Mouse (Mus musculus) kidney, postnatal 14 days (tissue): ENCODE data around the gene Armh3.
"Not testable (repeated sequence)": the region's sequence is repeated elsewhere in the genome, so short reads cannot be mapped to it uniquely, and the experiment has no call there.

Source experiments
- DNase-seq: peaks from one replicate; pipeline ENCODE4 v3.0.0; 2022; ENCODE audit warnings: mixed read lengths

Armh3 gene

DNA sequence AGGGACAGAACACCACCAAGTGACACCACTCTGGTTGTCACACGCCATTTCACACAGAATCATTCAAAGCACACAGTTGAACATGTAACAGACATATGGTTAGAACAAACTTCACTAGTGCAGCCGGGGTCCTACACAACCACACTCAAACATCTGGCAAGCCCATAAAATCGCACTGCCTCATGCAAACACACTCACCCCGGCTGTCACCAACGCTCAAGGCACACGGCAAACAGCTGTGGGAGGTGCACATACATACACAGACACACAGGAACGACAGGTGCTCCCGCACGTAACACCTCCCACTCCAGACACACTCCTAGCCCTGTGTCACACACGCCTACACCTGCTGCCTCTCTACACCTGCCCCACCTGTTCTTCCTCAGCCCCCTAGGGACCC, 183.1 kb downstream of the Armh3 start:
- no peak for DNase-seq

DNA sequence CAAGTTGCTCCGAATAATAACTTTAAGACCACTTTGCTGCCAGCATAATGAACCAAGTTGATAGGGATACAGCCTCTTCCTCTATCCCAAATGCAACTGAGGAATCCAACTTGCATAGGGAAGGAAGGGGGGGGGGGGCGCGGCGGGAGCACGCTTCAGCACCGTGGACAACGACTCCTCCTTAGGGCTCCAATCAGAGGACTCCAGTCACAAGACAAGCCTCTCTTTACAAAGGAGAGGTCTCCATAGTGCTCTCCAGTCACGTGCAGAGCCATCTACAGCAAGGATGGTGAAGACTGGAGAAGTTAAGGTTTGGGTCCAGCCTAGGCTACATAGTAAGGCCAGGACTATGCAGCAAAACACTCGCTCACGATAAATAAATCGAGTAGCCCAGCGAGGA, 184.5 kb downstream of the Armh3 start:
- DNase-seq: peak; percentile 38

DNA sequence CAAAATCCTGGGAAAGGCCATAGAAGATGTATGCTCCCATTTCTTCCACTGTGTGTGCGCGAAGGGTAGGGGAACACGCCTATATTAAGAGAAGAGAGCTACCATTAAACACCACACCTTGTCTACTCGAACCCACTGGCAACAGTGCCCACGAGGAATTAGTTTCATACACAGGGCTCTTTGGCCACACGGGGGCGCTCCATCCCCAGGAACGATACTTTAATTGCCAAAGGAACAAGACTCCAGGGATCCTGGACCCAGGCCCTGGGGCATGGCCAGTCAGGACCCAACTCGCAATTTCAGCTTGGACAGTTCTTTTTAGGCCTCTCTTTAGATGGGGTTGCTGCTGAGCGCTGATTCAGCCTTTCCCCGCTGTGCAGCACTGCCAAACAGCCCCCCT, 185.0 kb downstream of the Armh3 start:
- peak; percentile 89 for DNase-seq

DNA sequence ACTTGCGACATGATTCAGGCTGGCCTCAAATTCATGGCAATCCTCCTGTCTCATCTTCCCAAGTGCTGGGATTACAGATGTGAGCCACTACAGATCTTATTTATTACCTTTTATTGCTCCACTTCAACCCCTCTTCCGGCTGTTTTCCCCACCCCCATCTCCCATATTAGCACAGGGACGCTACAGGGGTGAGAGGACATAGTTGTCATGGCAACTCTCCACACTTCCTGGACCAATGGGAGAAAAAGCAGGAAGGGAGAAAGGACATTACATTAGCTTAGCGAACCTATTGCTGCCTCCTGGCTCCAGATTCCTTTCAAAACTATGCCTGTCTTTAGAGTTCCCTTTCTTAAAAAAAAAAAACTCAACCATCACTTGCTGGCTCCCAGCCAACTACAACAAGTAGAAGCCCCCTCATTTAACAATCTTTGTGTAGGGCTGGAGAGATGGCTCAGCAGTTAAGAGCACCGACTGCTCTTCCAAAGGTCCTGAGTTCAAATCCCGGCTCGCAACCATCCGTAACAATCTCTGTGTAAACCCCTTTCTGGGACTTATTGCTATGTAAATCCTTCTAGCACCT, 185.5 kb downstream of the Armh3 start:
- DNase-seq: no peak

DNA sequence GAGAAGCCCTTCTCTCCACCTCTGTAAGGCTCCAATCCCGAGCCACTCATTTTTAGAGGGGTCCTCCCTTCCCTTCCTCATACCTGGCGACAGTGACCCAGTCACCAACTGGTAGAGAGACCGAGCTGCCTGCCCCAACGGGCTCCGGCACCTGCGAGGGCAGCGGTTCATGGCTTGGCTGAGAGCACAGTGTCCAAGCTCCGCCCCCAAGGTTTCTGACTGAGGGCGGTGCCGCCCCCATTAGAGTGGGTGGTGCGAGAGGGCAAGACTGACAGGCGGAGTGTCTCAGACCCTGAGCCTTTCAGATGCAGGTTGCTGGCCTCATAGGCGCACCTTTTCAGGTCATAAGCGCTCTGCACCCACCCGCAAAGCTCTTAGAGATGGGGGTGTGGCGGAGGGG, 186.2 kb downstream of the Armh3 start:
- DNase-seq: peak; percentile 70

DNA sequence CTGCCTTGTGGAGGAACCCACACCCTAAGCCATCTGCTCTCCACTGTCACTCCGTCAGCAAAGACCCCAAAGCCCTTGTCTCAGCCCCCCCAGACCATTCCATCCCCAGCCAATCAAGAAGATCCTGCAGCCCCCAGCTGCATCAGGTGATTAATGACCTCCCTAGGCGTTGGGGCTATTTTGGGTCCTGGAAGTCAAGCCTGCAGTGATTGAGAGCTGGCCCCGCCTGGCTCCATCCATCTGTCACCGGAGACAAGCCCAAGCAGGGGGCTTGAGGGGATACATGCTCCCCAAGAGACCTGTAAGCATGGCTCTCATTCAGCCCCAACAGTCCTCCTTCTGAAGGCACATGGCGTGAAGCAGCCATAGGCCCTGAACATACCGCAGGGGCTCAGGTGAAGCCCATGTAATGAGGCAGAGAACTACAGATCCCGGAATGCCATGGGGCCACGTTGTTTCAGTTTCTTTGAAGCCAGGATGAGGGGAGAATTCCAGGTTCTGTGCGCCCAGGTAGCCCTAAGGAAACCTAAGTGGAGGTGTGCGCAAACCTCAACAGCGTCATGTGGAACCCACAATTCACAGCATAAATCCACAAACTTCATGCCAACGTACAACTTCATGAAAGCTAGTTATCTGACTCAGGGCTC, 187.1 kb downstream of the Armh3 start:
- DNase-seq: no peak

DNA sequence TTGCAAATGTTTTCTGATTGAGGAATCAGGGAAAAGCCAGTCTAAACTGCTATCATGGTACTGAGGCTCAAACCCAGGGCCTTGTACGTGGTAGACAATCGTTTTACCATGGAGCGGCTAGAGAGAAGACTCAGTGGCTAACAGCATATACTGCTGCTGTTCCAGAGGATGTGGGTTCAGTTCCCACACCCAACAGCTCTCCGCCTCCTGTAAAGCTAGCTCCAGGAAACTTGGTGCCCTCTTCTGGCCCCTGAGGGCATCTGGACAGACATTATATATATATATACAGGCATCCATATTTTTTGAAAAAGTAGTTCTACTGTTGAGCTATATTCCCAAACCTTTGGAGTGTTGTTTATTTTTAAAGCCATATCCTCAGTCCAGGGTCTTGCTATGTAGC, 190.6 kb downstream of the Armh3 start:
- DNase-seq: no peak

DNA sequence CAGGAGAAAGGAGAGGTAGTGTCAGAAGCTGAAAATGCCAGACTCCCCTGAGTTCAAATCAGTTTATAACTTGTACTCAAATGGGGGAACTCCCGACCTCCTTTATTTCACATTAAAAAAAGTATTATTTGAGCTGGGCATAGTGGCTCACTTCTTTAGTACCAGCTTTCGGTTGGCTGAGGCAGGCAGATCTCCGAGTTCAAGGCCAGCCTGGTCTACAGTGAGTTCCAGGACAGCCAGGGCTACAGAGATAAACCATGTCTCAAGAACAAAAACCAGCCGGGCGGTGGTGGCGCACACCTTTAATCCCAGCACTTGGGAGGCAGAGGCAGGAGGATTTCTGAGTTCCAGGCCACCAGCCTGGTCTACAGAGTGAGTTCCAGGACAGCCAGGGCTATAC, 192.5 kb downstream of the Armh3 start:
- not testable (repeated sequence) for DNase-seq

DNA sequence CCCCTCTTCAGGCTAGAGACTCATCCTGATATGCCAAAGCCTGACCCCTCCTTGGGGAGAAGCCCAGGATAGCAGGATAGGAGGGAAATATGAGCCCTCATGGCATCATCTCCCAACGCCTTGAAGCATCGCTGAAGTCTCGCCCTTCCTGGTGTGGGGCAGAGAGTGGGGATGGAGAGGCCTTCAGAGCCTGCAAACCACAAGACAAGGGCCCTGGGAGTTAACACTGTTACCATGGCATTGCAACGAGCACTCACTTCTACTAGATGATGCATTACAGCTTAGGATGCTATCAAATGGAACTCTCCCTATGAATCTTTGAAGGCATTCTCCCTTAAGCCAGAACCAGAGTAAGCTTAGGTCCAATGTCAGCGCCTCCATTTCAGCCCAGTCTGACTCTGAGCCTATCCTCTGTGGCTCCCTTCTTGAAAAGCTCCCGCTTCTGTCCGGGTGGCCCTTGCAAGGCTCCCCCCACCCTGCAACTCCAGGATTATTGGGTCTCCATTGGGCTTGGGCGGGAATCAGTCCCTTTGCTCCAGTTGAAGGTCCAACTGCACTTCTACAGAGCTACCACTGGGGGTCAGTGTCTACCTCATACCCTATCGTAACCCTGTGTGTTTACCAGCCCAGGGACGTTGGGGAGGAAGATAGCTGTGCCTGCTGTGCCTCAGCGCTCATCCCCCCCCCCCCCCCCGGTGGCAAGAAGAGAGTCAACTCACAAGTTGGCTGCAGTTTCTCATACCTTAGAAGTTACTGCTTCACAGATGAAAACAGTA, 193.5 kb downstream of the Armh3 start:
- peak; percentile 35 for DNase-seq

DNA sequence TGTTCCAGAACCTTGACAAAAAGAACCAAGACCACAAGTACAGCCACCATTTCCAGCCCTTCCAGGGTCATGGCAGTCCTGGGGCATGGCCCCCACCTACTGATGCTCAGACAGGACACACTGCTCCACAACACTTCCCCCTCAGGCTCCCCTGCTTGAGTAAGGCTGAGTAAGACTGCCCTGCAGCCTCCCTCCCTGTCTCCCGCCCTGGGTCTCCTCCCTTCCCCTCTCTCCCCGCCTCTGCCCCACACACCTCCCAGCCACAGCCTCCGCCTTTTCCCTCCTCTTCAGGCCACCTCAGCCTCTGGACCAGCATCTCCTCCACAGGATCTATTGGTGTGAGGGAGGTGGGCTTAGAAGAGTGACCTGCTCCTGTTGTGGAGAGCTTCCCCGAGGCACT, 194.9 kb downstream of the Armh3 start:
- DNase-seq: no peak

DNA sequence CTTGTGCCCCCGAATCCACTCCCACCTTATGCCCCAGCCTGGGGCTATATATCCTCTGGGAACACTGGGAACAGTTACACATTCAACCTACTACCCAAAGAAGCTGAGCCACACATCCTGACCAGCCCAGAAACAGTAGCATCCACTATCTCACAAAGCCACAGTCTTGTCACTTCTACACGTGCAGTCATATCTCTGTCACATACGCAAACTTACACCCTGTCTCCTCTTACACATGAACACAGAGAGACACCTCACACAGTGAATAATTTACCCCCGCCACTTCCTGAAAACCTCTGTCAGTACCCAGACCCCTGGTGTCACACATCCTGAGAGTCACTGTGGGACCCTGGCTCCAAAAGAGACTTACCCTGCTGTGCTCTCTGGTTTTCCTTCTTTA, 195.6 kb downstream of the Armh3 start:
- no peak for DNase-seq

DNA sequence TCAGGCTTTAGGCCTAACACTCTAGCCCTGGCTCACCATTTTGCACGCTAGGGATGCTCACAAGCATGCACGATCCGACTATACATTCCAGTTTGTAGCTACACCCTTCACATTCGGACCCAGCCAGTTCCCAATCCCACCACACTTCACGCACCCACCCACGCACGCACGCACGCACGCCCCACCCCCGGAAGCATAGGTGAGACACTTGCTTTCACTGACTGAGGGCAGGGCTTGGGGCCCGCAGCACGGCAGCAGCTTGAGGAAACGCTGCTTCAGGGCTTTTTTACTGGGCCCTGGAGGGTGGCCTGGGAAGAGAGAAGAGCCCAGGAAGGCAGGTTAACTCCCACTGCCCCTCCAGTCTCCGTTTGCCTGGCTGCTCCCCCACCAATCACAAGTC, 201.4 kb downstream of the Armh3 start:
- DNase-seq: no peak

DNA sequence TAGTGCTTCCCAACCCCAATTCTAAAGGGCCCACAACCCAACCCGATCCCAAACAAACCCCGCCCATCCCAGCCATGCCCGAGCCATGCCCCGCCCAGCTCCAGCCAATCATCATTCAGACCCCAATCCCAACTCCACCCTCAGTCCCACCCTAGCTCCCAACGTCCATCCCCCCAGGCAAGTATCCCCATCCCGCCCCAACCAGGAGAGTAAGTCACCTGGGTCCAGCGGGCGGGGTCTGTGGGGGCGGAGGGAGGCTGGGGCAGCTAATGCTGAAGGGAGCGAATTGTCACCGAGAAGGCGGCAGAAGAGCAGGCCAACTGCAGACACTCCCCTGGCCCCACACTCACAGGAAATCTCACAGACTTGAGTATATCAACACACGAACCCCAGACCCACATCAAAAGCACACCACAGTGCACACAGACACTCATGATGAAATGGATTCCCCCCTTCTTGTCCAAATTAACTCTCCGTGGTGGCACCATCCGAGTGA, 202.2 kb downstream of the Armh3 start:
- no peak for DNase-seq

DNA sequence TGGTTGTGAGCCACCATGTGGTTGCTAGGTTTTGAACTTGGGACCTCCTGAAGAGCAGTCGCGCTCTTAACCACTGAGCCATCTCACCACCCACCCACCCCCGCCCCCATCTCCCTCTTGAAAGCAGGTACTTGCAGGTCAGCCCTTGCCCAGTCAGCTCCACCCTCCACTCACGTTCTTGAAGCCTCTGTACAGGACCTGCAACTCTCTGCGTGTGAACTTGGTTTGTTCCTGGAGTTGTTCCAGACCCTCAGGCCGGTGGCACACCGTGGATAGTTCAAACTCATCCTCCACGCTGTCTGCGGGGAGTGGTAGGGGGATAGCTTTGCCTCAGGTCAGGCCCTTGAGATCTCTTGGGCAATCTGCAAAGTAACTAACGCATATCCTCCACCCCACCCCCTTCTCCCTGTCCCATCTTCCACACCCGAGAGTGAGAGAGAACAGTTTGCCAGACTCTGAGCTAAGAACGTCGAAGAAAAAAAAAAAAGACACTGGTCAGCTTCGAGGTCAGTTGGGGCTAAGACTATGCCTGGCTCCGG, 202.8 kb downstream of the Armh3 start:
- no peak for DNase-seq

DNA sequence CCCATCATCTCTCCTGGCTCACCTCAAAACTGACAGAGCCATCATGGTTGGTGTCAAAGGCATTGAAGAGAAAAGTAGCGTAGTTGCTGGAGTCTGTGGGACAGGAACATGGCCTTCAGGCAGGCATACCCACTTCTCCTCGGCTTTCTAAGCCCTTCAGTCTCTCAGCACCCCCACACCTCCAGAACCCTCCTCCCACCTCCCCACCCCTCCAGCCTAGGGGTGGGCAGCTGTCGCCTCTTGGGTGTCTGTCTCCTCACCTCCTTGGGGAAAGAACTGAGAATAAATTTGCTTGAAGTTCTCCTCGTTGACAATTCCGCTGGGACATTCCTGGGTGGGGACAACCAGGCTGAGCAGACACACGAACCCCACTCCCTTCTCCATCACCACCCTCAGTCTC, 203.6 kb downstream of the Armh3 start:
- DNase-seq: no peak

DNA sequence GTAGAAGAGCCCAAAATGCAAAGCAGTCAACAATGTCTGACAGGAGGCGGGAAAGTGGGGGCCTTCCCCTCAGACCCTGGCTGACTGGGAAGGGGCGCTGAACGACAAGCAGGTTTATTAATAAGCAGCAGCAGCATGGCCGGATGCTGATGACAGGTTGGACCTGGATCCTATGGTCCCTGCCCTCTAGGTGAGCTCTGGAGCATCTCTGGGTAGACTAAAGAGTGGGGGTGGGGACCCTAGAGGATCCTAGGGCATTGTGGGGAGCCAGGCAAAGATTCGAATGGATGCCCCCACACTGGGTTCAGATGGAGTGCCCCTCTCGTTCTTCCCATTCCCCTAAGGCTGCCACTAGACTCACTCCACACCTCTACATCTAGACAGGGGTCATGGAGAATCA, 205.9 kb downstream of the Armh3 start:
- no peak for DNase-seq

DNA sequence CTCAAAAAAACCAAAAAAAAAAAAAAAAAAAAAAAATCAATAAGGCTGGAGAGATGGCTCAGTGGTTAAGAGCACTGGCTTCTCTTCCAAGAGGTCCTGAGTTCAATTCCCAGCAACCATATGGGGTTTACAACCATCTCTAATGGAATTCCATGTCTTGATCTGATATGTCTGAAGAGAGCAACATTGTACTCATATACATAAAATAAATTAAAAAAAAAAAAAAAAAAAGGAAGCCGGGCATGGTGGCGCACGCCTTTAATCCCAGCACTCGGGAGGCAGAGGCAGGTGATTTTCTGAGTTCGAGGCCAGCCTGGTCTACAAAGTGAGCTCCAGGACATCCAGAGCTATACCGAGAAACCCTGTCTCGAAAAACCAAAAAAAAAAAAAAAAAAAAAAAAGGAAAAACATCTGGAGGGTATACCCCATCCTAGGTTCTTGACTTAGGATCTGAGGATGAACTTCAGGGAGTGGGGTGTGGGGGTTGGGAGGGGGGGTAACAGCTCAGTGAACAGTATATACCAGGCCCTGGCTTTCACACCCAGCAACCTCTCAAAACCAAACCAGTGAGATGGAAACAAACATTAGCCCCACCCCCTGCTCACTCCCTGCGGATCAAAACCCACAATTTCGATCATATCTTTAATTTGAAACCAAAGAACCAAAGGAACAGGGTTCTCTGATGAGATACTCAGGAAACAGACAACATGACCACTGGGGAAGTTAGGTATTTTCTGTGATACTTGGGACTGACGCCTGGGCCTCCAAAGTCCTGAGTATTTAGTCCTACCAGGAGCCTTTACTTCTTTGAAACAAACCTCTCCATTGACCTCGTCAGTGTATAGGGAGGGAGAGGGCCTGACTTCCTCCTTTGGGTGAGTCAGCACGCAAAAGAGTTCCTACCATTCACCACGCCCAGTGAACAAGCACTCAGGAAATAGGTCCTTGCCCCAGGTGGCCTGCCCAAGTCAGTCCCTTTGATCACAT, 208.1 kb downstream of the Armh3 start:
- no peak for DNase-seq

DNA sequence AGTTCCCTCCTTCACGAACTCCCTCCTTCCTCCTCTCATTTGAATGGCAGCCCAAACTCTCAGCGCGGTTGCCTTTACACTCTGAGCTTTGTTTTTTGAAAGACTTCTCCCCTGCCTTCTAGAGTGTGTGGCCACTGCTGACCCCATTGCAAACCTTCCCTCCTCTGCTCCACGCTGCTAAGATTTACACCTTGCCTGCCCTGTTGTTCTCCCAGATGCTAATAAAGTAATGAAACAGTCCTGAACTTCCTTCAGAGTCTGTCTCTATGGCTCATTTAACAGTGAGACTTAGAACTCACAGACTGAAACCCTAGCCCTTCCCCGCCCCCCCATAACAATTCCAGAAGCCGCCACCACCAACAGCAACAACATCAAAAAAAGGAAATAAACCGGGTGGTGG, 208.9 kb downstream of the Armh3 start:
- no peak for DNase-seq

DNA sequence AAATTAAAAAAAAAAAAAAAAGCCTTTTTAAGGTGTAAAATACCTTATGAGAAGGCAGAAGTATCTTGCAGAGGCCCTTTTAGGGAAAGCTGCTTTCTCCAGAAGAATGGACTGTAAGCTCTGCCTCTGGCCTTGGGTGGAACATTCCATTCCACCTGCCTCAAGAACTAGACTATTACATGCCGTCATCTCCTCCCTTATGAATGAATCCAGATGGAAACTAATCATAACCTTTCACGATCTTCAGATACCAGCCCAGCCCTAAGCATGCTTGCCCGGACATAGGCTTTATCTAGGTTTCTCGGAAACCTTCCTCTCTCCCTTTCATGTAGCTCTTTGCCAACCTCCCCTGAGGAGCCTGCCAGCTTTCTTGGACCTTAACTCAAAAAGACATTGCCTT, 210.0 kb downstream of the Armh3 start:
- no peak for DNase-seq

DNA sequence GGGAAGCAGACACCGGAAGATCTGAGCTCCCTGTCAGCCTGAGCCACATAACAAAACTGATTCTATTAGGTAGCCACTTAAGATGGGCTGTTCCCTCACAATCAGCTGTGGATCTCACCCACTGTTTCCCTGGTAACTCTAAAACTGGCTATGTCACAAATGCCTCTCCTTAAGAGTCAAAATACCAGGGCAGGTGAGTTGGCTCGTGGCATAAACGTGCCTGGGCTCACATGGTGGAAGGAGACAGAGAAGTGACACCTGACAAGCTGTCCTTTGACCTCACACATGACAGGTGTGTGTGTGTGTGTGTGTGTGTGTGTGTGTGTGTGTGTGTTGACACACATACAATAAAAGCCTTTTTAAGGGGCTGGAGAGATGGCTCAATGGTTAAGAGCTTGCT, 210.8 kb downstream of the Armh3 start:
- DNase-seq: no peak

DNA sequence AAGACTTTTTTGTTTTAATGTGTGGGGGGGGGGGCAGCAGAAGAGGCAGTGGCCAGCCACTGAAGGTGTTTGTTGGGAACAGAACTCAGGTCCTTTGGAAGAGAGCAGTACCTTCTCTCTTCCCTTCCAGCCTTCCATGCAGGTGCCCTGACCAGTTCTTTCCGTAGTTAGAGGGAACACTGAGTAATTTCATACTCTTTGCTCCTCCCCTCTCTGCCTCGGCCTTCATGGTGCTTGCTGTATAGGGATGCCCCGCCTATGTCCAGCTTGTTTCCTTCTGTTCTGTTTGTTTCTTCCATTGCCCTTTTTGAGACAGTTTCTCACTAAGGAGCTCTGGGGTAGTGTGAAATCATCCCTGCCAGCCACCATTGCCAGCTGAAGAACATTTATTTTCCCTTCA, 212.8 kb downstream of the Armh3 start:
- no peak for DNase-seq

DNA sequence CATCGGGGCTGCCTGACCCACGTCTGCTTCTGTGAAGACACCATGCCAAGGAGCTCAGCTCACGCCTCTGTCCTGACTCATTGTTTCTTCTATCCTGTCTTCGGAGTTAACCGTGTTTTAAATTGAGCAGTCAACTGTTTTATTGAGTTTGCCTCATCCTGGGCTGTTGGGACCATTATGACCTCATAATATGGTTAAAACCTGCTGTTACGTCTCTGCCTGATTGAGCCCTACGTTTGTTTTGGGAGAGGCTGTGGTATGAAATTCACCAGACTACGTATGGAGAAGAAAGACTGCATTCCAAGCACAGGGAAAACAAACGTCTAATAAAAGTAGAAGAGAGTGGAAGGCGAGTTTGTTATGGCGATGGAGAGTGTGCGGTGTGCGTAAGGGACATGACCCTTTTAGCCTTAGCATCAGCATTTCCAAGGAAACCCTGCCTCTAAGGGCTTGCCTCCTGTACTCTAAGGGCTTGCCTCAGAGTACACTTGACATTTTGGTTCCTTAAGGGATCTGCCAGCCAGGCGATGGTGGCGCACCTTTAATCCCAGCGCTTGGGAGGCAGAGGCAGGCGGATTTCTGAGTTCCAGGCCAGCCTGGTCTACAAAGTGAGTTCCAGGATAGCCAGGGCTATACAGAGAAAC, 214.2 kb downstream of the Armh3 start:
- no peak for DNase-seq
